Mouse (Mus musculus) liver, embryonic 14.5 days (tissue): Measurements from ENCODE around the gene Cops7a.

ENCODE experiments used
- CTCF ChIP-seq: IDR thresholded peaks from 2 replicates; pipeline ENCODE4 v1.5.1; 2016; ENCODE audit warnings: antibody characterized with exemption, low read depth, control low read depth
- EP300 ChIP-seq: IDR thresholded peaks from 2 replicates; pipeline ENCODE4 v1.6.1; 2016; ENCODE audit warnings: antibody characterized with exemption, low read depth

GRCm38 (mm10) chr6:125008060-125008459 lies 42.7 kb upstream of the Cops7a start:
- TF ChIP-seq CTCF = no peak
- no peak for TF ChIP-seq EP300
